Mouse (Mus musculus) thymus, postnatal 10 days (tissue): ENCODE measurements around the gene Hes2.

Experiments
- DNase-seq, 2 experiments: peaks; one replicate each; pipeline ENCODE4 v3.0.0; 2021; ENCODE audit warnings: low spot score in 2 of 2

Gene Hes2

DNA sequence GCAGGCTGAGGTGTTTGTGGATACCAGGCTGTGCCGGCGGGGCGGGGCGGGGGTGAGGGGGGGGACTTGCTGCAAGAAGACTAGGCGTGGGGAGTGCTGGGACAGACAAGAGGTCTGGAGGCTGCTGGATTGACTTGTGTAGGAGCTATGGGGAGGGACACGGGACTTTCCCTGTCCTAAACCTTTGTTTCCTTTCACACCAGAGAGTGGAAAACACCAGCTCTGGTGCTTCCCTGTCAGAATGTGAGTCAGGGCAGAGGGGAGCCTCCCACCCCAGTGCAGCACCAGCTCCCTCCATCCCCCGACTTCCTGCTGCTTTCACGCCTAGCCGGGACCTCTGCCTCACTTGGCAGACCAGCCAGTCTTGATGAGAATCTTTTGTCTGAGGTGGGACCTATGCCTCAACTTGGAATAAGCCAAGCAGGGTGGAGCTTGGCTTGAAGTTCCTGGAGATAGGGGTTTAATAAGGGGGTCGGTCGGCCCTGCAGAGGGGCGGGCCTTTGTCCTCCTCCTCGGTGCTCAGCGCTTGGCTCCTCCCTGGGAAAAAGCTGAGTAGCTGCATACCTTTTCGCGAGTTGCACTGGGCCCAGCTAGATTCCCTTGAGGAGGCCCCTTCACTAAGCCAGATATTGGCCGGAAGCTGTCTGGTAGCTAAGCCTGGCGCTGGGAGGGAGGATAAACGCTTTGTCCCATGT lies 27.0 kb downstream of the Hes2 start:
- DNase-seq = peak in 1 of 2 experiments; percentile 33

DNA sequence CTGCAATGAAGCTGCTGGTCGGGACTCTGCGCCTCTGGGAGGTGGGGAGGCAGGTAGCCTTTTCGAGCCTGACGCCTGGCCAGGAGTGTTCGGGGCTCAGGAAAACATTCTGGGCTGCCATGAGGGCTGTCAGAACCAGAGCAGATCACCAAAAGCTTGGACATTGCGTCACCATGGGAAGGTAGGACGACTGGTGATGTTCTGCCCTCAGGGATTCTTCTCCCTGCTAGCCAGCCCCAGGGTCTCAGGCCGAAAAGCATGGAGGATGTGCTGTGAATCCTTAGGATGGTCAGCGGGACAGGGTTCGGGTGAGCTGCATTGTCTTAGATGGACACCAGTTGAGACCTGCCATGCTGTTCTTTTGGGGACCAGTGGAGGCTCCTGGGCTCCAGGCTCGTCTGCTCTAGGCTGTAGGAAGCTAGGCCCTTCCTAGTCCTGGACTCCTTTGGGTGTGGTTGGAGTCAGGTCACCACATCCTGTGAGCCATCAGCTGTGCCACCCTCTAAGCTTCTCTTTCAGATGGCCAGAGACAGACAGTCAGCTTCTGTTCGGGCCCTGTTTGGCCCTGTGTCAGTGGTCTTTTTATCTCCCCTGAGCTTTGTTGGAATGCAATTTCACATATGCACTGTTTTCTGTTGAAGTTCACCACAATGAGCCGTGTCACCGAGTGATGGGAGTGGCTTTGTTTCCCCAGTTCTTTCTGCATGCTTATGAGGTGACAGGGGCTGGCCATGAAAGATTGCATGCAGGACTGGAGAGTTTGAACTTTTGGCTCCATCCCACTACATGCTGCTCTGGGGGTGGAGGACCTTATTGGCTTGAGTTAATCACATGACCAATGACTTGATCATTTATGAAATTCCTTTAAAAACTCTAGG lies 27.8 kb downstream of the Hes2 start:
- no peak for DNase-seq

DNA sequence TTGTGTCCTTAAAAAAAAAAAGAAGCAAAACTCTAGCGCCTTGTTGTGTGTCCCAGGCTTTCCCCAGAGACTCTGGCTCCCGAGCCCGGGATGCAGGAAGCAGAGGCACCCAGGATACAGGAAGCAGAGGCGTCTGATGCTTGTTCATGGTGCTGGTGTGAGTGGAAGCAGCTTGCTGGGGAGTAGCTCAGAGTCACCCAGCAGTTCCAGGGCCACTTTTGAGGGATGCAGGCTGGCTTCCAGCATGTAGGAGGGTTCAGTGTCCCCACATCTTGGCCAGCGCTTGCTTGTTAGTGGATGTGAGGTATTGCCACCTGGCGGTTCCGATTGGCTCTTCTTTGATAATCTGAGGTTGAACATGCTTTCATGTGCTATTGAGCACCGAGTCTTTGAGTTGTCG lies 28.5 kb downstream of the Hes2 start:
- DNase-seq = no peak

DNA sequence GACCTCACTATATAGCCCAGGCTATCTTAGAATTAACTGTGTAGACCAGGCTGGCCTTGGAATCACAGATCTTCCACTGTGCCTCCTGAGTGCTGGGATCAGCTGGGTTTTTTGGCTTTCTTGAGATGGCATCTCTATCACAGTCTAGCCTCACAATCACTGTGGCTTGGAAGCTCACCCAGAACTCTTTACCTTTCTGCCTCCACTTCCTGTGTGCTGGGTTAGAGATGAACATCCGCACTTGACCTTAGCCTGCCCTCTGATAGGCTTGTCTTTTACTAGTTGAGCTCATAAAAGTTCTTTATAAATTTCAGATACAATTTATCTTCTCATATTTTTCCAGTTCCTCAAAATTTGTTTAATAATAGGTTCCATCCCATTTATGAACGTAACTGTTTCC lies 30.0 kb downstream of the Hes2 start:
- DNase-seq = no peak

DNA sequence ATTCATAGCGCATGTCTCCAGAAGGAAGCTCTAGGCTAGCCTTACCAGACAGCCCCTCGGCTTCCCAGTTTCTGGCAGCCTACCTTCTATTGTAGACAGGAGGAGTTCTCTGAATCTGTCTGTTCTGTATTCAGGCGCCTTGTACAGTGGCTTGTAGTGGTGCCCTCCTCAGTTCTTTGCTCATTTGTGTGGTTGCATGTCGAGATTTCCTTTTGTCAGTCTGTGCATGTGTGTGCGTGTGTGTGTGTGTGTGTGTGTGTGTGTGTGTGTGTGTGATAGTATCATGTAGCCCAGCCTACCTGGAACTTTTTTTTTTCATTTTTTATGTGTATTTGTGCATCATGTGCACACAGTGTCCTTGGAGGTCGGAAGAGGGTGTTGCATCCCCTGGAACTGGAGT lies 30.4 kb downstream of the Hes2 start:
- no peak for DNase-seq

DNA sequence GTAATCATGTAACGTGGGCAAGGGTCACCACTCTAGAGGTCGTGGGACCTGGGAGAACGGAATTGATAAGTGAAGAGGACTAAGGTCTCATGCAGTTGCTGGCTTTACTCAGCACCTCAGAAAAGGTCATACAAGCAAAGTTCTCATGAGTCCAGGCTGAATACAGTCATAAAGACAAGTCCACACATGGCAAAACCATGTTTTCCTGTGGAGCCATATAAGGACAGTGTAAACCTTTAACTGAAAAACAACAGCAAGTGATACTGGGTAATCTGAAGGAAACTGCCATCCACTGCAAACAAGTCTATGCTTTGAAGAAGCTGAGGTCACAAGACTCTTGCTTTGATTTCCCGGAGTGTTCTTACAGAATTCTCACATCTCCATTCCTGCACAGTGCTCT lies 31.0 kb downstream of the Hes2 start:
- DNase-seq = no peak

DNA sequence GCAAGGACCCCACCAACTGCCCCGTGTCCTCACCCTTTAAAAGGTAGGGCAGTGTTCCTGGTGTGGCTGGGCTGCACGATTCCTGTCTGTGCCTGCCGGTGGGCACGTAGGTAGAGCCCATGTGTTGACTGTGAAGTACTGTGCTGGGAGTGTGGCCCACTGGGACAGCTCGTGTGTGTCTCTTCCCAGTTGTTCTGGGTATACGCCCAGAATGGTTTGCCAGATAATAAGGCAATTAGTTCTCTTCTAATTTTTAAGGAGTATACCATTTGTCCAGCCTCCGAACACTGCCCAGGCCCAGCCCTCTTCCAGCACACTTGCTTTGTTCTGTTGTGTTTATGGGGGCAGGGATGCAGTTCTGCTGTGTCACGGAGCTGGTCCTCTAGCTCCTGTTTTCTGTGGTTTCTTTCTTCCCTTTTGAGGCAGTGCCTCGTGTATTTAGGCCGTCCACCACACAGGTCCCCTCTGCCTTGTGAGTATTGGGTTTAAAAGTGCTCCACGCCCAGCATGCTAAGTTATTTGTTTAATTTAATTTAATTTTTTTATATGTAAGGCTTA lies 31.5 kb downstream of the Hes2 start:
- no peak for DNase-seq

DNA sequence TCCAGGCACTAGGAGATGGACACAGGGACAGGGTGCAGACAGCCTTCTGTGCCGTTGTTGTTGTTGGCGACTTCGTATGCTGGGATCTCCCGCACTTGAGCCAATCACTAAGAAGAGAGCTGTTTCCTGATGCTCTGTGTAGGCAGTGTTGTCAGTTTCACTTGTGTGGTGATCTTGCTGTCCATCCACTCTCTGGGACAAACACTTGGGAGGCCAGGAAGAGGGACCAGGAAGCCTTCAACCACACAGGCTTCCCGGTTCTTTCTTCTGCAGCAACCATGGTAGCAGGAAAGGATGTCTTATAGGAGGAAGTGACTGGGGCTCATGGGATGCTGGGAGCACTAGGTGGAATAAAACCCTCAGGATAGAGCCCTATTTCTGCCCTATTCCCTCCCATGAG lies 32.0 kb downstream of the Hes2 start:
- no peak for DNase-seq

DNA sequence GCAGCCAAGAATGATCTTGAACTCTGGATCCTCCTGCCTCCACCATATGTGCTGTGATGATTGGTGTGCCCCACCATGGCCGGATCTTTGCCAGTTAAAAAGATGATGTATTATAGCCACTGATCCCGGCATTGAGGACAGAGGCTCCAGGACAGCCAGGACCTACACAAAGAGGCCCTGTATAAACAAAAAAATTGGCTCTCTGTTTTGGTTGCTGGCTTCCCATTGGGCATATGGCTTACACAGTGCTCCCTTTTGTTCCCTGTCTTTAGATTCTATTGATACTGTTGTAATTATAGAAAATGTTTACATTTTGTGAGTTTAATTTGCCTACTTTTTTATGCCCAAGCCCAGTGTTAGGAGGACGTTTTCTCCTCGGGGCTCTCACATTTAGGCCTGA lies 33.9 kb downstream of the Hes2 start:
- DNase-seq = no peak

DNA sequence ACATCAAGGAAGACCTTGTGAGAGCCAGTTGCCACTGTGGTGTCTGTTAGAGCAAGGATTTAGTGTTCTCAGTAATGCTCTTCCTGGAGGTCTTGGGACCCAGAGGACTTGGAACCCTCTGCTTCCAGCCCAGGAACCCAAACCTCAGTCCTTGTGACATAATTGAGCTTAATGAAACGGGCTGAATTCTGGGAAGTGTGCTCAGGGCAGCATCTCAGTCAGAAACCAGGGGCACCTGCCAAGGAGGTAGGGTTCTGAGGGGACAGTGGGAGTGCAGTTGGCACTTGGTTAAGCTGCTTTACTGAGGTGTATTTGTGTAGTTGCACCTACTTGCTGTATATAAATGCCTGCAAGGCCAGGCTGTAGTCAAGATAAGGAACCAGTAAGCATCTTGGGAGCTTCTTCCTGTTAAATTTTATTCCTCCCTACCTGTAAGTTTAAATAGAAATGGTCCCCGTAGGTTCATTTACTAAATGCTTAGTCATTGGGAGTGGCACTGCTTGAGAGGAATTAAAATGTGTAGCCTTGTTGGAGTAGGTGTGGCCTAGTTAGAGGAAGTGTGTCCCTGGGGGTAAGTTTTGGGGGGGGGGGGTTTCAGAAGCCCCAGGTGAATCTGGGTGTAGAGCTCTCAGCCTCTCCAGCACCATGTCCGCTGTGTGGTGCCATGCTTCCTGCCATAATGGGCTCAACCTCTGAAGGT lies 36.0 kb downstream of the Hes2 start:
- DNase-seq = no peak

DNA sequence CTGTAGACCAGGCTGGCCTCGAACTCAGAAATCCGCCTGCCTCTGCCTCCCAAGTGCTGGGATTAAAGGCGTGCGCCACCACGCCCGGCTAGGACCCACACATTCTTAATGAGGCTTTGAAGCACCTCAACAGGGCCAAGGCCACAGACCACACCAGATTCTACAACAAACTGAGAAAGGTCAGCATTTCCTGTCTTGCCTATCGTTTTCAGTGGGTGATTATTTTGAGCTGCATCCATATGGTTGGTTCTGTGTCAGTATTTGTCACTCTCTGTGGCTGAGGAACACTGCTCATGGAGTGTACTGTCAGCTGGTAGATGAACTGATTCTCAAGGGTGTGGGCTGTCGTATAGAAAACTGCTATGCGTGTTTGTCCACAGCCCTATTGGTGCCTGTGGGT lies 37.6 kb downstream of the Hes2 start:
- no peak for DNase-seq

DNA sequence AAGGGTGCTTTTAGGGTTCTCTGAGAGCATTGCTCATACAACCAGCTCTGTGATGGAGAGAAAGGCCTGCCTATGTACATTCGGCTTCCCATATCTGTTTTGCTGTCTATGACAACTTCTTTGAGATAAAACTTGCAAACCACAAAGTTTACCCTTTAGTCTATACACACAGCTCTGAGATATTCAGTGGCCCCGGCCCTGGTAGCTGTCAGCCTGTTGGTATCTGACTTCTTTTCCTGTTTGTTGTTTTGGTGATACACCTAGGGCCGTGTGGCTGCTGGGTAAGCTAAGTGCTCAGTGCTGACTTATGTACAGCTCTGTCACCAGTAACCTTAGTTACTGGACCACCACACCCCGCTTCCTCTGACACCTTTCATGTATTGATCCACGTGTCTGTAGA lies 38.9 kb downstream of the Hes2 start:
- DNase-seq = no peak

DNA sequence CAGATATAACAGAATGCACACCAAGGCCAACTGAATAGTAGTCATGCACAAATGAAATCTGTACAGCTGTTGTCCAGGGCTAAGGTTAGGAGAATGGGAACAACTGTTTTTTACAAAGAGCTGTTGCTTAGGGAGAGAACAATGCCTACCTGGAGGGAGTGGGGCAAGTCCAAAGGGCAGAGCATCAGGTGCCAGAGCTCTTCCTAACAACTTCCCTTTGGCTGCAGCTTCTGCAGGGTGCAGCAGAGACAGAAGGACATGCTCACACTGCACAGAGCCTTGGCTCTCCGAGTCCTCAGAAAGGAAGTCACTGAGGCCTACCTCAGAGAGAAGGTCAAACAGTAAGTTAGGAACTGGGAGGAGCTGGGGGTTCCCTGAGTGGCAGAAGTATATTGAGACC lies 41.0 kb downstream of the Hes2 start:
- DNase-seq = no peak

DNA sequence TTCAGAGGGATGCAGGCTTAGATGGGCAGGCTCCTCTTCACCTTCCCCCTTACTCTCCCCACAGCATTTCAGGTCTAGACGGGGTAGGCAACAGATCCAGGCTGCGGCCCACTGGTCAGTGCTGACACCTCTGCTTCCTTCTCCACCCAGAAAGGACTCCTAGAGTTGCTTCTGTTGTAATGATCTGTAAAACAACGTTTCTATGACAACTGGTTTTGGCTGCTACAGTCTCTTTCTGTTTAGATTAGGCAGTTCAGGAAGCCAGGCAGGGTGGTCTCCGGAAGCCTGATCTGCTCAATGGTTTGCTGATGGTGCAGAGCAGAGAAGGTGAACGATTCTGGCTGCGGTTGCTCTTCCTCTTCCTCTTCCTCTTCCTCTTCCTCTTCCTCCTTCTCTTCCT lies 42.8 kb downstream of the Hes2 start:
- no peak for DNase-seq

DNA sequence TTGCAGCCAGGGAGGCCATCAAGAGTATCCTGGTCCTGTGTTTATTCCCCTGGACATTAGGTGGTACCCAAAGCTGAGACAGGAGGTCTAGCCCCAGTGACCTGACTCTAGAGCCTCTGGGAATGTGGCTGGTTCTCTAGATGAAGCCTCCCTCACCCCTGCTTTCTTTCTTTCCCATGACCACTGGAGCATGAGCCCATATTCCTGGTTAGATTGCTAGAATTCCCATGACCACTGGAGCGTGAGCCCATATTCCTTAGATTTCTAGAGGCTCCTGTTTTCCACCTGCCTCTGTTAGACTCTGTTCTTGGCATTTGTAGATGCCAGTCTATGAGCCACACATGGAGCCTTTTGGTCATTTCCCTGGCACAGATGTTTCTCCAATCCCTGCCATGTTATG lies 43.8 kb downstream of the Hes2 start:
- no peak for DNase-seq

DNA sequence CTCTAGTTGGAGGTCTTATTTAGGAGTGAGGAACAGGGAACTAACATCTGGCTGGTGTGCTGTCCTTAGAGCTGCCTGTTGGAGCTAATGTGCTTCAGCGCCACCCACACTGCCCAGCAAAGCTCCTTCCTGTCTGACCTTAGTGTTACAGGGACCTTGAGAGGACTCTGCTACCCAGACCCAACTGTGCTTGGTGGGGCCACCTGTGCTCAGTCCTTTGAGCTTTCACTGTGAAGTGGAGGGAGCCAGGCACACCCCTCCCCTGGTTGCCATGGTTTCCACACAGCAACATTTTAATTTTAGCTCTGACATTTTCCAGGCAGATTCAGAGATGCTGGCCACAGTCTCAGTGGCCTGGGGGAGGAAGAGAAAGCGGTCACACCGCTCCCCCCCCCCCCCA lies 44.2 kb downstream of the Hes2 start:
- DNase-seq = no peak

DNA sequence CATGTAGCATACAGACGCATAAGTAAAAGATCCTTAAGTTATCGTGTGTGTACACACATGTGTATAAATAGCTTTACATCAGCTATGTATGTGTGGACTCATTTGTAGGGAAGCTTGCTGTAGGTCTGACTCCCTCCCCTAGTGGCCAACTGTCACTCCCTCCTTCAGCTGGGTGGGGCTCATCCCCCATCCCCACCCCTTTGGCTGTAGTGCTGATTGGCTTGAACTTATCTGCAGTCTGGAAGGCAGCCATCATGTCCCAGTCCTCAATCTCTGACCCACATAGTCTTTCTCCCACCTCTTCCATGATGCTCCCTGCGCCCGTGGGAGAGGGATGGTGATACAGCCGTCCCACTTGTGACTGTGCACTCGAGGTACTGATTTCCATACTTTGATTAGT lies 46.0 kb downstream of the Hes2 start:
- no peak for DNase-seq

DNA sequence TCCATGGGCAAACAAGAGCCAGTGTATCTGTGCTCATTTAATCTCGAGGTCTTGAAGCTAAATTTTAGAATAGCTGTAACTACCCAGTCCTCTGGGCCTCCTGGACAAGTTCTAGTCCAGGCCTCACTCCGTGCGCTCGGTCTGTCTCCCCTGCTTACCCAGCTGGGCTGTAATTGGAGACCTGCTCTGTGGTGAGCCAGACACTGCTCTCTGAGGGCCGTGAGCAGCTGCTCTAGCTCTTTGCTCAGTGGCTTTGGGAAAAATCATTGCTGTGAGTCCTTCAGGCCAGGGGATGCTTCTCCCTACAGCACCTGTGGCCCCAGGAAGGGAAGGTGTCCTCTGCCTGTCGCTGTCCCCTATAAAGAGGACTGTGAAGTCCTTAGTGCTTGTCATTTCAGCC lies 47.5 kb downstream of the Hes2 start:
- DNase-seq = no peak

DNA sequence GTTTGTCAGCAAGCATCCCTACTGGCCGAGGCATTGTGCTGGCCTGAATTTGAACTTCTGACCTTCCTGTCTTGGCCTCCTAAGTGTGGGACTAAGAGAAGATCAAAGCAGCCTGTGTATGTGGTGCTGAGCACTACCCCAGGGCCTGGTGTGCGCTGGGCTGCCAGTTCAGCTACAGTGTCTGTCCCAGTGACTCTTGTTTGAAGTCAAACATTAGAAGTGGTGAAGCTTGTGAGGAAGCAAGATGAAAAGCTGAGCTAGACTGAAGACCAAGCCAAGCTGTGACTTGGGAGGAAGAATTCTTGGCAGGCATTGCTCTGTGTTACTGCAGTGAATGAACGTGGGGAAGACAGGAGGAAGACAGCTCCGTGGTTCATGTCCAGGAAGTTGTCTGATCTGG lies 51.0 kb downstream of the Hes2 start:
- no peak for DNase-seq
